Mouse (Mus musculus): ENCODE measurements at regions not wholly inside any gene's neighbourhood (a gene's known extent, or its start where the extent isn't known, plus 50 kb on each side); places are given as distances from the start of the nearest gene placed in this dataset.
A peak's percentile ranks its signal among the peaks of the same experiment; 100 is the strongest.

GRCm38 (mm10) chr2:83105070-83105469 is 161.6 kb downstream of the Fsip2 start:
- Histone ChIP-seq H3K4me2 (replicated peaks; ENCODE audit: low read depth, low read length) (no peak overlapping the region), H3K4me3 (ENCODE audit: low read depth, low read length) (no peak overlapping the region), H3K9ac (ENCODE audit: low read depth, low read length) (no peak overlapping the region), H3K4me1 (replicated peaks; ENCODE audit: control insufficient read depth, insufficient read depth, low read length) (no peaks in the 10 kb centered on the region), H3K9me3 (ENCODE audit: control insufficient read depth, low read length) (no peaks in the 10 kb centered on the region), H3K27me3 (ENCODE audit: control insufficient read depth, insufficient read depth, low read length) (no peaks in the 10 kb centered on the region), H3K27ac (ENCODE audit: low read depth, low read length) (no peak overlapping the region), H3K36me3 (ENCODE audit: control insufficient read depth, insufficient read depth, low read length) (no peaks in the 10 kb centered on the region)
- WGBS, result 88% methylated on average over 2 of the region's 2 CpGs
- no peak for ATAC-seq (ENCODE audit: low FRiP score)
- DNase-seq (ENCODE audit: low spot score), result no peak

GRCm38 (mm10) chr2:83126340-83126739 is 182.9 kb downstream of the Fsip2 start:
- Histone ChIP-seq H3K4me2 (replicated peaks; ENCODE audit: low read depth, low read length) (no peak overlapping the region), H3K9me3 (ENCODE audit: control insufficient read depth, low read length) (no peaks in the 10 kb centered on the region), H3K27me3 (ENCODE audit: control insufficient read depth, insufficient read depth, low read length) (no peaks in the 10 kb centered on the region), H3K4me3 (ENCODE audit: low read depth, low read length) (no peak overlapping the region), H3K27ac (ENCODE audit: low read depth, low read length) (no peak overlapping the region), H3K36me3 (ENCODE audit: control insufficient read depth, insufficient read depth, low read length) (no peaks in the 10 kb centered on the region), H3K9ac (ENCODE audit: low read depth, low read length) (no peak overlapping the region), H3K4me1 (replicated peaks; ENCODE audit: control insufficient read depth, insufficient read depth, low read length) (no peaks in the 10 kb centered on the region)
- DNase-seq (ENCODE audit: low spot score) (no peak), ATAC-seq (ENCODE audit: low FRiP score) (no peak)
- WGBS, result 95% methylated on average over 4 of the region's 4 CpGs

GRCm38 (mm10) chr2:83130709-83131108 is 187.3 kb downstream of the Fsip2 start:
- no peak overlapping the region for H3K4me3 ChIP-seq (ENCODE audit: low read depth, low read length)
- no peaks in the 10 kb centered on the region for H3K4me1 ChIP-seq (replicated peaks; ENCODE audit: control insufficient read depth, insufficient read depth, low read length)
- H3K4me2 ChIP-seq (replicated peaks; ENCODE audit: low read depth, low read length), result no peak overlapping the region
- ATAC-seq (ENCODE audit: low FRiP score), result 0 out of 2 replicates have a peak, but pooled peaks have one; percentile 12
- H3K9ac ChIP-seq (ENCODE audit: low read depth, low read length), result no peak overlapping the region
- H3K27ac ChIP-seq (ENCODE audit: low read depth, low read length), result no peak overlapping the region
- WGBS, result 71% methylated on average over 2 of the region's 2 CpGs
- H3K36me3 ChIP-seq (ENCODE audit: control insufficient read depth, insufficient read depth, low read length), result no peaks in the 10 kb centered on the region
- H3K27me3 ChIP-seq (ENCODE audit: control insufficient read depth, insufficient read depth, low read length), result no peaks in the 10 kb centered on the region
- H3K9me3 ChIP-seq (ENCODE audit: control insufficient read depth, low read length), result no peaks in the 10 kb centered on the region
- no peak for DNase-seq (ENCODE audit: low spot score)

GRCm38 (mm10) chr2:83131285-83131852 is 187.9 kb downstream of the Fsip2 start:
- 0 out of 2 replicates have a peak overlapping the region, but pooled peaks have one; percentile 42 for H3K27ac ChIP-seq (ENCODE audit: low read depth, low read length)
- DNase-seq (ENCODE audit: low spot score), result peak; percentile 8
- 43% methylated on average over 4 of the region's 4 CpGs for WGBS

GRCm38 (mm10) chr2:83165853-83166252 is 222.4 kb downstream of the Fsip2 start:
- Histone ChIP-seq H3K27me3 (ENCODE audit: control insufficient read depth, insufficient read depth, low read length) (no peaks in the 10 kb centered on the region), H3K4me1 (replicated peaks; ENCODE audit: control insufficient read depth, insufficient read depth, low read length) (no peaks in the 10 kb centered on the region), H3K9ac (ENCODE audit: low read depth, low read length) (no peak overlapping the region), H3K9me3 (ENCODE audit: control insufficient read depth, low read length) (no peaks in the 10 kb centered on the region), H3K36me3 (ENCODE audit: control insufficient read depth, insufficient read depth, low read length) (no peaks in the 10 kb centered on the region), H3K27ac (ENCODE audit: low read depth, low read length) (no peak overlapping the region), H3K4me2 (replicated peaks; ENCODE audit: low read depth, low read length) (no peak overlapping the region), H3K4me3 (ENCODE audit: low read depth, low read length) (no peak overlapping the region)
- 40% methylated on average over 4 of the region's 4 CpGs for WGBS
- DNase-seq (ENCODE audit: low spot score) (peak; percentile 8), ATAC-seq (ENCODE audit: low FRiP score) (peak; percentile 71; the same call in 1 of the 2 replicates)

More at GRCm38 (mm10) chr2:83131285-83131852, 187.9 kb downstream of the Fsip2 start:
- no peak overlapping the region for H3K4me2 ChIP-seq (replicated peaks; ENCODE audit: low read depth, low read length)
- H3K36me3 ChIP-seq (ENCODE audit: control insufficient read depth, insufficient read depth, low read length), result no peaks in the 10 kb centered on the region
- H3K27me3 ChIP-seq (ENCODE audit: control insufficient read depth, insufficient read depth, low read length), result no peaks in the 10 kb centered on the region
- no peak overlapping the region for H3K4me3 ChIP-seq (ENCODE audit: low read depth, low read length)
- no peaks in the 10 kb centered on the region for H3K4me1 ChIP-seq (replicated peaks; ENCODE audit: control insufficient read depth, insufficient read depth, low read length)
- no peaks in the 10 kb centered on the region for H3K9me3 ChIP-seq (ENCODE audit: control insufficient read depth, low read length)
- peak; percentile 75 for ATAC-seq (ENCODE audit: low FRiP score)
- H3K9ac ChIP-seq (ENCODE audit: low read depth, low read length), result no peak overlapping the region
